Mouse (Mus musculus) heart, postnatal 14 days (tissue): ENCODE results near the gene Shld2. TPM values are rescaled to one million over a fixed set of nuclear protein-coding genes. Genes with fewer than 3 reads are reported as not detected.
A peak's percentile ranks its signal among the peaks of the same experiment; 100 is the strongest.

Experiments used
- DNase-seq, 2 experiments: peaks; one replicate each; pipeline ENCODE4 v3.0.0; 2021 to 2022
- intact Hi-C: fragments of 180-260 bp; cut with DNase I; formaldehyde crosslinking; loops from one replicate; pipeline ENCODE4 v1.15.1; 2025
- total RNA-seq, 2 experiments: library from RNA; stranded (reverse); gene quantifications; 2 replicates each; pipeline ENCODE4 v1.2.3; 2021

Gene Shld2
- total RNA-seq, 2 experiments from 2014 or later, result 7.2 to 7.6 TPM

DNA sequence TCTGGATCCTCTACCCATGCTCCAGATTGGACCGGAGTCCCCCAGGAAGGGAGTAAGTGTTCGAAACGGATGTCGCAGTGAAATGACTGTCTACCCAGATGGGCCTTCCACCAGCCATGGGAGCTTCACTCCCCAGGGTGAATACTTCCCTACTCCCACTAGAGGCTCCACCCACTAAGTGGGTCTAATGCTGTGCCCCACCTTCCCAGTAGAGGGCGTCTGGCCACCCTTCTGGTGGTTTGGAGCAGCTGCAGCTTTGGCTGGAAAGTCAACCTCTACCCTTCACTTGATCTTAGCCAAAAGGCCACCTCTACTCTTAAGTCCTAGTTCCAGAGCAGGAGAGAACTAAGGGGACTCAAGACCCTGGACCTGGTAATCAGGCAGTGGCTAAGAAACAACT lies 121.7 kb downstream of the Shld2 start:
- DNase-seq, result peak; percentile 30 to 50
- intact Hi-C loops, result no loop called here

Other genes starting within 250 kb of the Shld2 start
- 1 to 10 TPM; 4.3 to 5.2 TPM for gene Anxa8, start 224.5 kb downstream of the Shld2 start, total RNA-seq
- not detected for gene A630023A22Rik, start 207.7 kb downstream of the Shld2 start, total RNA-seq
- gene Npy4r, start 158.0 kb downstream of the Shld2 start, total RNA-seq, result under 1 TPM; 0.07 to 0.24 TPM
- gene Gprin2, start 108.8 kb downstream of the Shld2 start, total RNA-seq, result under 1 TPM; 0.07 TPM
- gene Syt15, start 90.9 kb downstream of the Shld2 start, total RNA-seq, result 1 to 10 TPM in 1 of 2 experiments, under 1 TPM in 1; 0.63 to 1.2 TPM
- gene Glud1, start 234 bp upstream of the Shld2 start, total RNA-seq, result 100 to 1,000 TPM; 128 to 137 TPM
- not detected for gene Fam25c, start 44.9 kb upstream of the Shld2 start, total RNA-seq
- gene Sncg, start 64.3 kb upstream of the Shld2 start, total RNA-seq, result 1 to 10 TPM; 5.0 to 5.7 TPM
- 10 to 100 TPM; 39.5 to 43.8 TPM for gene Mmrn2, start 65.0 kb upstream of the Shld2 start, total RNA-seq
- gene Bmpr1a, start 192.8 kb upstream of the Shld2 start, total RNA-seq, result 10 to 100 TPM; 73.6 to 77.2 TPM
- not detected for gene 9230112D13Rik, start 212.3 kb upstream of the Shld2 start, total RNA-seq